Mouse (Mus musculus): Measurements from ENCODE around the gene Chil5.

DNA sequence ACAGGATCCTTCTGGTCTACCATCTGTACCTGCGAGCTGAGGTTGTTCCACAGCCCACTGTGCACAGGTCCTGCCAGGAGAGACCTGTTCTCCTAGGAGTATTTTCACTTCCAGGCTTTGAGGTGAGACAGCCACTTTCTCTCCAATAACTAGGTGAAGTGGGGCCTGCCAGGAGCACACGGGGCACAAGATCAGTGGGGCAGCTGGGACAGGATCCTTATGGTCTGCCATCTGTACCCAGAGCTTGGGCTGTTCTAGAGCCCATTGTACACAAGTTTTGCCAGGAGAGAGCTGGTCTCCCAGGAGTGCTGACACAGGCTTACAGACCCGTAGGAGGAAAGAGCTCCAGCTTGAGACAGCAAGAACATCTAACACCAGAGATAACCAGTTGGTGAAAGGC, 25.4 kb upstream of the Chil5 start:
- TF ChIP-seq CTCF (IDR thresholded peaks at IDR 0.05; ENCODE audit: low read depth) (no peak), EP300 (optimal IDR thresholded peaks at IDR 0.05) (no peak)
